Mouse (Mus musculus) MEL (cell line): ENCODE measurements at regions not wholly inside any gene's neighbourhood (a gene's known extent, or its start where the extent isn't known, plus 50 kb on each side); places are given as distances from the start of the nearest gene placed in this dataset.

Experiments used
- DNase-seq: peaks from one replicate; pipeline ENCODE4 v3.0.0; 2011; ENCODE audit warnings: low read depth, low spot score
- H3K27ac ChIP-seq: 2 replicates; pipeline ENCODE4 v1.5.1; 2012; ENCODE audit warnings: low read depth, mild to moderate bottlenecking, control low read depth, low read length, moderate library complexity; ENCODE audit not compliant: control insufficient read depth
- H3K27me3 ChIP-seq, 2 experiments: fragments of 150-350 bp in 1 of 2; sonication (generic) in 1 of 2; 2 replicates each; pipeline ENCODE4 v1.6.1; 2012; ENCODE audit warnings: low read length in 2 of 2, mild to moderate bottlenecking in 2 of 2, improper control_type of control experiment in 1 of 2, moderate library complexity in 1 of 2; ENCODE audit not compliant: insufficient read depth in 2 of 2, control insufficient read depth in 1 of 2
- H3K36me3 ChIP-seq, 2 experiments: 2 replicates each; pipeline ENCODE4 v1.6.1; 2012 to 2014; ENCODE audit warnings: low read length in 2 of 2, improper control_type of control experiment in 1 of 2, inconsistent platforms in 1 of 2, mild to moderate bottlenecking in 1 of 2; ENCODE audit not compliant: insufficient read depth in 2 of 2, control insufficient read depth in 1 of 2
- H3K4me1 ChIP-seq, 2 experiments: fragments of 150-350 bp in 1 of 2; sonication (generic) in 1 of 2; 2 replicates each; pipeline ENCODE4 v1.6.1; 2012; ENCODE audit warnings: low read length in 2 of 2, improper control_type of control experiment in 1 of 2, mild to moderate bottlenecking in 1 of 2; ENCODE audit not compliant: insufficient read depth in 2 of 2, control insufficient read depth in 1 of 2
- H3K4me3 ChIP-seq, 2 experiments: fragments of 150-350 bp in 1 of 2; sonication (generic) in 1 of 2; 2 replicates each; pipeline ENCODE4 v1.5.1; 2012; ENCODE audit warnings: low read depth in 2 of 2, low read length in 2 of 2, mild to moderate bottlenecking in 2 of 2, moderate library complexity in 2 of 2, control low read depth in 1 of 2, improper control_type of control experiment in 1 of 2; ENCODE audit not compliant: control insufficient read depth in 1 of 2, insufficient read depth in 1 of 2
- H3K79me2 ChIP-seq: 2 replicates; pipeline ENCODE4 v1.6.1; 2012; ENCODE audit warnings: mild to moderate bottlenecking, low read length, moderate library complexity; ENCODE audit not compliant: control insufficient read depth, poor library complexity, insufficient read depth
- H3K9ac ChIP-seq: 2 replicates; pipeline ENCODE4 v1.6.1; 2012; ENCODE audit warnings: low read depth, mild to moderate bottlenecking, control low read depth, low read length, moderate library complexity; ENCODE audit not compliant: control insufficient read depth, poor library complexity, severe bottlenecking
- H3K9me3 ChIP-seq: fragments of 150-350 bp; sonication (generic); replicated peaks from 2 replicates; pipeline ENCODE4 v1.6.1; 2012; ENCODE audit warnings: mild to moderate bottlenecking, low read length, improper control_type of control experiment, moderate library complexity; ENCODE audit not compliant: insufficient read depth
- CHD1 ChIP-seq: IDR thresholded peaks from 2 replicates; pipeline ENCODE4 v1.6.1; 2012; ENCODE audit warnings: low read depth, mild to moderate bottlenecking, inconsistent platforms, low read length, improper control_type of control experiment
- CHD2 ChIP-seq: IDR thresholded peaks from 2 replicates; pipeline ENCODE4 v1.6.1; 2011; ENCODE audit warnings: low read length, improper control_type of control experiment
- CTCF ChIP-seq, 3 experiments: IDR thresholded peaks in 2 of 3; conservative IDR thresholded peaks in 1 of 3; 2 replicates each; pipeline ENCODE4 v1.5.1; 2011 to 2012; ENCODE audit warnings: low read length in 3 of 3, low read depth in 2 of 3, mild to moderate bottlenecking in 2 of 3, improper control_type of control experiment in 1 of 3, inconsistent platforms in 1 of 3, mixed read lengths in 1 of 3, moderate library complexity in 1 of 3; ENCODE audit not compliant: control insufficient read depth in 1 of 3, insufficient read depth in 1 of 3, poor library complexity in 1 of 3, severe bottlenecking in 1 of 3
- E2F4 ChIP-seq: IDR thresholded peaks from 2 replicates; pipeline ENCODE4 v1.6.1; 2011; ENCODE audit warnings: low read depth, low read length, improper control_type of control experiment, borderline replicate concordance
- EP300 ChIP-seq, 2 experiments: IDR thresholded peaks; 2 replicates each; pipeline ENCODE4 v1.6.1; 2011; ENCODE audit warnings: improper control_type of control experiment in 2 of 2, low read length in 2 of 2, low read depth in 1 of 2, mild to moderate bottlenecking in 1 of 2
- HCFC1 ChIP-seq: IDR thresholded peaks from 2 replicates; pipeline ENCODE4 v1.6.1; 2012; ENCODE audit warnings: low read depth, mild to moderate bottlenecking, inconsistent platforms, low read length, improper control_type of control experiment, moderate library complexity
- JUND ChIP-seq: IDR thresholded peaks from 2 replicates; pipeline ENCODE4 v1.6.1; 2011; ENCODE audit warnings: low read depth, mild to moderate bottlenecking, improper control_type of control experiment, low read length
- KAT2A ChIP-seq: conservative IDR thresholded peaks from 2 replicates; pipeline ENCODE4 v1.6.1; 2012; ENCODE audit warnings: low read depth, low read length, improper control_type of control experiment, inconsistent platforms
- MAFK ChIP-seq: IDR thresholded peaks from 2 replicates; pipeline ENCODE4 v1.6.1; 2011; ENCODE audit warnings: low read depth, mild to moderate bottlenecking, low read length, improper control_type of control experiment, borderline replicate concordance
- MEF2A ChIP-seq: IDR thresholded peaks from 2 replicates; pipeline ENCODE4 v1.6.1; 2014; ENCODE audit warnings: low read depth, mild to moderate bottlenecking, inconsistent platforms, low read length, improper control_type of control experiment; ENCODE audit not compliant: poor library complexity, insufficient replicate concordance, severe bottlenecking; ENCODE audit errors: extremely low read depth
- MXI1 ChIP-seq: IDR thresholded peaks from 2 replicates; pipeline ENCODE4 v1.6.1; 2011; ENCODE audit warnings: mild to moderate bottlenecking, low read depth, low read length, improper control_type of control experiment
- NELFE ChIP-seq: IDR thresholded peaks from 2 replicates; pipeline ENCODE4 v1.6.1; 2011; ENCODE audit warnings: low read depth, low read length, improper control_type of control experiment
- NRF1 ChIP-seq: IDR thresholded peaks from 2 replicates; pipeline ENCODE4 v1.6.1; 2014; ENCODE audit warnings: low read depth, mild to moderate bottlenecking, inconsistent platforms, low read length, improper control_type of control experiment, moderate library complexity; ENCODE audit not compliant: poor library complexity, insufficient read depth, severe bottlenecking
- POLR2A ChIP-seq, 2 experiments: IDR thresholded peaks; 2 replicates each; pipeline ENCODE4 v1.6.1; 2011 to 2012; ENCODE audit warnings: low read length in 2 of 2, mild to moderate bottlenecking in 2 of 2, control low read depth in 1 of 2, improper control_type of control experiment in 1 of 2, low read depth in 1 of 2, moderate library complexity in 1 of 2; ENCODE audit not compliant: control insufficient read depth in 1 of 2, insufficient read depth in 1 of 2, poor library complexity in 1 of 2
- POLR2AphosphoS2 ChIP-seq: IDR thresholded peaks from 2 replicates; pipeline ENCODE4 v1.6.1; 2011; ENCODE audit warnings: low read length, improper control_type of control experiment
- RCOR1 ChIP-seq: IDR thresholded peaks from 2 replicates; pipeline ENCODE4 v1.6.1; 2012; ENCODE audit warnings: low read depth, mild to moderate bottlenecking, inconsistent platforms, low read length, improper control_type of control experiment
- SIN3A ChIP-seq: IDR thresholded peaks from 2 replicates; pipeline ENCODE4 v1.6.1; 2012; ENCODE audit warnings: low read length, improper control_type of control experiment, inconsistent platforms
- SMC3 ChIP-seq: IDR thresholded peaks from 2 replicates; pipeline ENCODE4 v1.6.1; 2011; ENCODE audit warnings: low read depth, low read length, improper control_type of control experiment
- TAL1 ChIP-seq: IDR thresholded peaks from 2 replicates; pipeline ENCODE4 v1.6.1; 2012; ENCODE audit warnings: mild to moderate bottlenecking, inconsistent platforms, low read length, moderate library complexity, mixed read lengths
- USF1 ChIP-seq: IDR thresholded peaks from 2 replicates; pipeline ENCODE4 v1.6.1; 2014; ENCODE audit warnings: low read depth, mild to moderate bottlenecking, inconsistent platforms, low read length, improper control_type of control experiment, moderate library complexity
- USF2 ChIP-seq, 2 experiments: IDR thresholded peaks; 2 replicates each; pipeline ENCODE4 v1.6.1; 2011 to 2012; ENCODE audit warnings: improper control_type of control experiment in 2 of 2, low read length in 2 of 2, borderline replicate concordance in 1 of 2, inconsistent platforms in 1 of 2, low read depth in 1 of 2, mild to moderate bottlenecking in 1 of 2; ENCODE audit not compliant: insufficient read depth in 1 of 2
- ZMIZ1 ChIP-seq: IDR thresholded peaks from 2 replicates; pipeline ENCODE4 v1.6.1; 2012; ENCODE audit warnings: low read depth, mild to moderate bottlenecking, inconsistent platforms, low read length, improper control_type of control experiment, moderate library complexity
- ZNF384 ChIP-seq: IDR thresholded peaks from 2 replicates; pipeline ENCODE4 v1.6.1; 2012; ENCODE audit warnings: low read depth, mild to moderate bottlenecking, inconsistent platforms, low read length, improper control_type of control experiment

DNA sequence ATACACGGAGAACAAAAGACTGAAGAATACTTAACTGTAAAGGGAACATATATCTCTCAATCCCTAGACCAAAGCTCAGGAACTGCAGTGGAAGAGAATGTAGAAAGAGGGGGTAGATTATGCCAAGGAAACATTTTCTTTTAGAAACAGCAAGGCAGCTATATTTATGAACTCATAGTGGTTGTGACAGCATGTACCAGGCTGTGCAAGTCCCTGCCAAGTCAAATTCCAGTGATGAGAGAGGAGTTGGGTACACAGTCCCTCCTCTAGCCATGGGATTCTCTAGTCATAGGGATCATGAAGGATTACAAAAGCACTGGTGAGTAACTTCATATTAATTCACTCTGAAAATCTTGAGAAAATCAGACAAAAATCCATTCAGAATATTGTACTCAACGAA, 240.0 kb upstream of the Impg1 start:
- Histone ChIP-seq H3K27ac (no peak overlapping the region), H3K36me3 (no peaks in the 10 kb centered on the region), H3K9ac (no peak overlapping the region), H3K79me2 (no peaks in the 10 kb centered on the region), H3K4me1 (no peaks in the 10 kb centered on the region), H3K9me3 (no peaks in the 10 kb centered on the region), H3K4me3 (no peak overlapping the region), H3K27me3 (no peaks in the 10 kb centered on the region)
- DNase-seq, result no peak
- TF ChIP-seq NRF1 (no peak), CHD1 (no peak), NELFE (no peak), CHD2 (no peak), SIN3A (no peak), HCFC1 (no peak), POLR2AphosphoS2 (no peak), USF2 (IDR thresholded peaks at IDR 0.05; ENCODE audit: borderline replicate concordance in 1 of 2, insufficient read depth in 1 of 2, low read depth in 1 of 2, low read length in 2 of 2) (no peak), POLR2A (IDR thresholded peaks at IDR 0.05; ENCODE audit: control insufficient read depth in 1 of 2, insufficient read depth in 1 of 2, low read depth in 1 of 2, low read length in 2 of 2, poor library complexity in 1 of 2) (no peak), KAT2A (no peak), TAL1 (no peak), RCOR1 (no peak), SMC3 (no peak), JUND (no peak), ZNF384 (no peak), USF1 (no peak), ZMIZ1 (no peak), CTCF (IDR thresholded peaks at IDR 0.05 in 2 of 3, conservative IDR thresholded peaks at IDR 0.05 in 1 of 3; ENCODE audit: control insufficient read depth in 1 of 3, insufficient read depth in 1 of 3, low read depth in 2 of 3, low read length in 3 of 3, poor library complexity in 1 of 3, severe bottlenecking in 1 of 3) (no peak), MXI1 (no peak)
- TF ChIP-seq, all 39 proteins: peak for 0

DNA sequence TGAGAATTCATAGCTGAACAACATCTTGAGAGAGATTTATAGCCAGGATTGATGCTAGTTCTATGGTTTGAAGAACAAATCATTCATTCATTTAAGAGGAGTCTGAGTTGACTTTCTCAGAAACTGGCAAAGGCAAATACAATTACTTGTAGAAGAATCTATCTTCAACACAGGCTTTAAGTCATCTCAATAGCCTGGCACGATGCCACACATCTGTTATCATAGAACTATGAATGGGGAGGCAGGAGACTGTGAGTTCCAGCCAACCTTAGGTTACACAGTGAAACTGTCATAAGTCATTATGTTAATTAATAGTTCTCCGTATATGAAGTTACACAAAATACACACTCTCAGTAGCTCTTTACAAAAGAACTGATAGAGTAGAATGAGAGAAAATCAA, 231.9 kb upstream of the Impg1 start:
- Histone ChIP-seq H3K9me3 (no peaks in the 10 kb centered on the region), H3K9ac (no peak overlapping the region), H3K79me2 (no peaks in the 10 kb centered on the region), H3K27me3 (no peaks in the 10 kb centered on the region), H3K4me1 (no peaks in the 10 kb centered on the region), H3K4me3 (no peak overlapping the region), H3K36me3 (no peaks in the 10 kb centered on the region), H3K27ac (no peak overlapping the region)
- no peak for DNase-seq
- TF ChIP-seq KAT2A (no peak), USF2 (IDR thresholded peaks at IDR 0.05; ENCODE audit: borderline replicate concordance in 1 of 2, insufficient read depth in 1 of 2, low read depth in 1 of 2, low read length in 2 of 2) (no peak), POLR2AphosphoS2 (no peak), MXI1 (no peak), EP300 (IDR thresholded peaks at IDR 0.05; ENCODE audit: low read depth in 1 of 2, low read length in 2 of 2) (no peak), CHD2 (no peak), POLR2A (IDR thresholded peaks at IDR 0.05; ENCODE audit: control insufficient read depth in 1 of 2, insufficient read depth in 1 of 2, low read depth in 1 of 2, low read length in 2 of 2, poor library complexity in 1 of 2) (no peak), MEF2A (no peak), NELFE (no peak), E2F4 (no peak), MAFK (no peak), ZMIZ1 (no peak)
